Mouse (Mus musculus) liver, embryonic 13.5 days (tissue): ENCODE measurements around the gene Hdlbp. TPM values are rescaled to one million over a fixed set of nuclear protein-coding genes. Genes with fewer than 3 reads are reported as not detected.

Experiments
- ATAC-seq: fragments of 200-750 bp; cut with Nextera tagmentation; 2 replicates; pipeline ENCODE4 v1.8.0; 2017; ENCODE audit warnings: low read depth, mild to moderate bottlenecking, moderate number of reproducible peaks, moderate library complexity
- DNase-seq: peaks from one replicate; pipeline ENCODE4 v3.0.0; 2022
- H3K27ac ChIP-seq: fragments of 300-500 bp; sonication (generic); 2 replicates; pipeline ENCODE4 v1.5.1; 2015; ENCODE audit warnings: moderate library complexity, mild to moderate bottlenecking, inconsistent platforms
- H3K27me3 ChIP-seq: fragments of 300-500 bp; sonication (generic); 2 replicates; pipeline ENCODE4 v1.6.1; 2015; ENCODE audit warnings: mild to moderate bottlenecking, inconsistent platforms
- H3K36me3 ChIP-seq: fragments of 300-500 bp; sonication (generic); 2 replicates; pipeline ENCODE4 v1.6.1; 2015; ENCODE audit warnings: mild to moderate bottlenecking, inconsistent platforms
- H3K4me1 ChIP-seq: fragments of 300-500 bp; sonication (generic); replicated peaks from 2 replicates; pipeline ENCODE4 v1.6.1; 2015; ENCODE audit warnings: inconsistent platforms
- H3K4me2 ChIP-seq: fragments of 300-500 bp; sonication (generic); 2 replicates; pipeline ENCODE4 v1.6.1; 2015; ENCODE audit warnings: inconsistent platforms, mild to moderate bottlenecking, moderate library complexity
- H3K4me3 ChIP-seq: fragments of 300-500 bp; sonication (generic); replicated peaks from 2 replicates; pipeline ENCODE4 v1.5.1; 2015; ENCODE audit warnings: mild to moderate bottlenecking, inconsistent platforms
- H3K9ac ChIP-seq: fragments of 300-500 bp; sonication (generic); 2 replicates; pipeline ENCODE4 v1.6.1; 2015; ENCODE audit warnings: mild to moderate bottlenecking, inconsistent platforms
- H3K9me3 ChIP-seq: fragments of 300-500 bp; sonication (generic); replicated peaks from 2 replicates; pipeline ENCODE4 v1.6.1; 2016; ENCODE audit warnings: inconsistent platforms
- WGBS: fragments of 180-500 bp; shearing (Covaris S2); methylation state at CpG from one replicate; pipeline ENCODE4 v1.1.7; 2015; ENCODE audit not compliant: insufficient replicate concordance; 5-methylcytosine and 5-hydroxymethylcytosine counted together
- polyA plus RNA-seq: library from polyadenylated mRNA; unstranded; fragments of >200 nt; fragmentation: Nextera tagmentation; extraction: Ambion mirVana; gene quantifications from 2 replicates; pipeline ENCODE4 v1.2.1, GENCODE M21; 2015

Hdlbp gene
- polyA plus RNA-seq, 1 experiment from 2014 or later, result 89.5 TPM

DNA sequence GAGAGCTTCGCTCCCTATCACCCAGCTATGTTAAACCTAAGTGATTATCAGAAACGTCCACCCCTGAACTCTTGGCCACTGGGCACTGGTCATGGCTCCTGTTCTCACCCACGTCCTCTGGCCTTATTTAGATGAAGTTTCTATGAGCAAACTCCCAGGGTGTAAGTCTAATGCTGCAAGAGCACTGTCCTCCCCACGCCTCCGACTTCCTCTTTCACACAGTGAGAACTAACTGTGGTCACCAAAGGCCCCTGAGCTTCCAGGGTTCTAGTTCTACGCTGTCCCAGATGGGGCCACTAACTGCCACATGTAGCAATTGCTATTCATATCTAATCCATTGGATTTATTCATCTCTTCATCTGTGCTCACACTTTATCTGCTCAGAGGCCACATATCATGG lies 113.0 kb downstream of the Hdlbp start:
- no peaks in the 10 kb centered on the region for H3K9me3 ChIP-seq
- 0 out of 2 replicates have a peak, but pooled peaks cover 4% of the 10 kb centered on the region for H3K4me1 ChIP-seq
- DNase-seq (no peak), ATAC-seq (no peak)
- 68% methylated on average over 6 of the region's 6 CpGs for WGBS
- H3K4me2 ChIP-seq, result no peak overlapping the region
- no peak overlapping the region for H3K9ac ChIP-seq
- H3K27ac ChIP-seq, result no peak overlapping the region
- no peak overlapping the region for H3K4me3 ChIP-seq
- H3K36me3 ChIP-seq, result peaks cover 59% of the 10 kb centered on the region
- H3K27me3 ChIP-seq, result no peaks in the 10 kb centered on the region

DNA sequence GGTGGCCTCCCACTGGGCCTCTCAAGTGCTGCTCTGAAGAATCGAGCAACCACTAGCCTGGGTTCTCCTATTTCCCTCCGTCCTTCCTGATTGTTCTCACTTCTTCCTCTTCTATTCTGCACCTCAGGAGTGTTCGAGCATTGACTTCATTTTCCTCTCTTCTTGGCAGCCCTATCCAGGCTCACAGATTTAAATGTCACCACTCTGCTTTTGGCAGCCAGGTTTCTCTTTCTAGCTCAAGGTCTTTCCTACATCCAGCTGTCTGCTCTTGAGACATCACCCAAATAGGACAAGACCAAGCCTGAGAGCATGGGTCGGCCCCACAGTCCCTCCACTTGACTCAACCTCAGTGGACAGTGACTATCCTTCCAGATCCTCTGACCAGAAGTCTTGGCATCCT lies 116.0 kb downstream of the Hdlbp start:
- Histone ChIP-seq H3K27me3 (no peaks in the 10 kb centered on the region), H3K9me3 (no peaks in the 10 kb centered on the region), H3K36me3 (peaks cover 87% of the 10 kb centered on the region), H3K9ac (no peak overlapping the region), H3K4me2 (no peak overlapping the region), H3K4me3 (no peak overlapping the region), H3K4me1 (0 out of 2 replicates have a peak, but pooled peaks cover 4% of the 10 kb centered on the region), H3K27ac (no peak overlapping the region)
- DNase-seq, result no peak
- ATAC-seq, result no peak
- WGBS, result 69% methylated on average over 4 of the region's 4 CpGs

Other genes with a start within 250 kb of the Hdlbp start
- gene Sned1, start 243.0 kb downstream of the Hdlbp start, polyA plus RNA-seq, result 0.25 and 0.29 TPM in 2 replicates
- gene Mterf4, start 172.9 kb downstream of the Hdlbp start, polyA plus RNA-seq, result 14.5 and 15.1 TPM in 2 replicates
- gene Ppp1r7, start 136.0 kb downstream of the Hdlbp start, polyA plus RNA-seq, result 46.3 and 65.5 TPM in 2 replicates
- 6.2 and 6.6 TPM in 2 replicates for gene Pask, start 135.3 kb downstream of the Hdlbp start, polyA plus RNA-seq
- gene Ano7, start 104.9 kb downstream of the Hdlbp start, polyA plus RNA-seq, result 0.05 and 0.10 TPM in 2 replicates
- 0.77 and 1.3 TPM in 2 replicates for gene Farp2, start 33.3 kb upstream of the Hdlbp start, polyA plus RNA-seq
- gene Stk25, start 179.8 kb upstream of the Hdlbp start, polyA plus RNA-seq, result 46.1 and 46.4 TPM in 2 replicates
- 3.6 and 5.0 TPM in 2 replicates for gene Bok, start 206.8 kb upstream of the Hdlbp start, polyA plus RNA-seq